Mouse (Mus musculus) heart, postnatal 0 days (tissue): ENCODE measurements around the gene Cyp2w1. TPM values are rescaled to one million over a fixed set of nuclear protein-coding genes. Genes with fewer than 3 reads are reported as not detected.
A peak's percentile ranks its signal among the peaks of the same experiment; 100 is the strongest.
"Not testable (repeated sequence)": the region's sequence is repeated elsewhere in the genome, so short reads cannot be mapped to it uniquely, and the experiment has no call there.

ENCODE experiments used
- ATAC-seq: fragments of 200-750 bp; cut with Nextera tagmentation; 2 replicates; pipeline ENCODE4 v1.8.0; 2017; ENCODE audit warnings: low read depth, moderate number of reproducible peaks, moderate library complexity; ENCODE audit not compliant: insufficient read depth
- DNase-seq: peaks from one replicate; pipeline ENCODE4 v3.0.0-alpha.2; 2016; ENCODE audit warnings: low spot score
- H3K27ac ChIP-seq: fragments of 300-500 bp; sonication (generic); 2 replicates; pipeline ENCODE4 v1.5.1; 2014; ENCODE audit warnings: low read depth, mild to moderate bottlenecking
- H3K27me3 ChIP-seq: fragments of 300-500 bp; sonication (generic); 2 replicates; pipeline ENCODE4 v1.6.1; 2014; ENCODE audit warnings: low read length, mixed read lengths; ENCODE audit not compliant: control insufficient read depth, insufficient read depth
- H3K36me3 ChIP-seq: fragments of 300-500 bp; sonication (generic); replicated peaks from 2 replicates; pipeline ENCODE4 v1.6.1; 2014; ENCODE audit warnings: low read length, mixed read lengths; ENCODE audit not compliant: control insufficient read depth, insufficient read depth
- H3K4me1 ChIP-seq: fragments of 300-500 bp; sonication (generic); 2 replicates; pipeline ENCODE4 v1.6.1; 2014; ENCODE audit warnings: antibody characterized with exemption; ENCODE audit not compliant: control insufficient read depth, insufficient read depth
- H3K4me2 ChIP-seq: fragments of 300-500 bp; sonication (generic); 2 replicates; pipeline ENCODE4 v1.6.1; 2014; ENCODE audit warnings: low read depth, mild to moderate bottlenecking, low read length, moderate library complexity
- H3K4me3 ChIP-seq: fragments of 300-500 bp; sonication (generic); 2 replicates; pipeline ENCODE4 v1.5.1; 2014; ENCODE audit warnings: low read depth, low read length
- H3K9ac ChIP-seq: fragments of 300-500 bp; sonication (generic); replicated peaks from 2 replicates; pipeline ENCODE4 v1.6.1; 2014; ENCODE audit warnings: low read depth, low read length, mixed read lengths
- H3K9me3 ChIP-seq: fragments of 300-500 bp; sonication (generic); replicated peaks from 2 replicates; pipeline ENCODE4 v1.6.1; 2016; ENCODE audit warnings: low read length; ENCODE audit not compliant: control insufficient read depth
- CTCF ChIP-seq: IDR thresholded peaks from 2 replicates; pipeline ENCODE4 v1.5.1; 2016; ENCODE audit warnings: antibody characterized with exemption, control low read depth, low read depth
- EP300 ChIP-seq: IDR thresholded peaks from 2 replicates; pipeline ENCODE4 v1.6.1; 2016; ENCODE audit warnings: antibody characterized with exemption, low read depth
- WGBS: fragments of 180-500 bp; shearing (Covaris S2); extraction: QIAGEN DNeasy Blood & Tissue Kit; methylation state at CpG from one replicate; pipeline ENCODE4 v1.1.7; 2014; 5-methylcytosine and 5-hydroxymethylcytosine counted together
- polyA plus RNA-seq: library from polyadenylated mRNA; unstranded; fragments of >200 nt; fragmentation: Nextera tagmentation; extraction: Ambion mirVana; gene quantifications from 2 replicates; pipeline ENCODE4 v1.2.1, GENCODE M21; 2015
- total RNA-seq: library from RNA; depleted of rRNA; stranded (reverse); fragments of >200 nt; gene quantifications from 2 replicates; pipeline ENCODE4 v1.2.3, GENCODE M21; 2014; ENCODE audit warnings: low replicate concordance

The Cyp2w1 gene
- total and polyA plus RNA-seq, 2 experiments from 2014 or later = not detected

- DNase-seq (no peak), ATAC-seq (peak; percentile 11; the same call in 1 of the 2 replicates)
- no peaks in the 10 kb centered on the region for H3K27me3 ChIP-seq
- TF ChIP-seq EP300 (peak; percentile 82), CTCF (no peak)
- H3K9ac ChIP-seq = no peak overlapping the region
- peak overlapping the region; percentile 85 for H3K27ac ChIP-seq
- H3K9me3 ChIP-seq = no peaks in the 10 kb centered on the region
- peaks cover 11% of the 10 kb centered on the region for H3K36me3 ChIP-seq
- no peak overlapping the region for H3K4me2 ChIP-seq
- WGBS = 62% methylated on average over 4 of the region's 4 CpGs
- no peak overlapping the region for H3K4me3 ChIP-seq
- peaks cover 73% of the 10 kb centered on the region for H3K4me1 ChIP-seq
Observed at GRCm38 (mm10) chr5:139388195-139388570, 35.8 kb downstream of the Cyp2w1 start.

- peak overlapping the region; percentile 12; the same call in 1 of the 2 replicates for H3K9ac ChIP-seq
- DNase-seq = no peak
- peaks cover 65% of the 10 kb centered on the region for H3K4me1 ChIP-seq
- WGBS = 67% methylated on average over 17 of the region's 17 CpGs
- peaks cover 19% of the 10 kb centered on the region for H3K36me3 ChIP-seq
- H3K27me3 ChIP-seq = no peaks in the 10 kb centered on the region
- H3K9me3 ChIP-seq = no peaks in the 10 kb centered on the region
- no peak overlapping the region for H3K4me2 ChIP-seq
- TF ChIP-seq CTCF (no peak), EP300 (no peak)
- H3K4me3 ChIP-seq = no peak overlapping the region
- ATAC-seq = no peak
- H3K27ac ChIP-seq = peak overlapping the region; percentile 85
Observed at GRCm38 (mm10) chr5:139388694-139389675, 36.6 kb downstream of the Cyp2w1 start.

- DNase-seq (peak; percentile 42), ATAC-seq (peak; percentile 31; the same call in 1 of the 2 replicates)
- Histone ChIP-seq H3K9me3 (no peaks in the 10 kb centered on the region), H3K27me3 (no peaks in the 10 kb centered on the region), H3K4me2 (no peak overlapping the region), H3K4me1 (peaks cover 58% of the 10 kb centered on the region), H3K4me3 (no peak overlapping the region), H3K36me3 (peaks cover 25% of the 10 kb centered on the region), H3K27ac (peak overlapping the region; percentile 85), H3K9ac (peak overlapping the region; percentile 12; the same call in 1 of the 2 replicates)
- TF ChIP-seq EP300 (no peak), CTCF (no peak)
- 21% methylated on average over 6 of the region's 6 CpGs for WGBS
Observed at GRCm38 (mm10) chr5:139389676-139390061, 37.3 kb downstream of the Cyp2w1 start.

- H3K4me2 ChIP-seq, H3K4me3 ChIP-seq, ATAC-seq, H3K27me3 ChIP-seq, DNase-seq, H3K9me3 ChIP-seq: not testable (repeated sequence)
- Histone ChIP-seq H3K4me1 (peaks cover 50% of the 10 kb centered on the region), H3K27ac (peak overlapping the region; percentile 85), H3K36me3 (peaks cover 25% of the 10 kb centered on the region), H3K9ac (peak overlapping the region; percentile 20; the same call in 1 of the 2 replicates)
- WGBS = 57% methylated on average over 5 of the region's 5 CpGs
Observed at GRCm38 (mm10) chr5:139390324-139391119, 38.1 kb downstream of the Cyp2w1 start.

GRCm38 (mm10) chr5:139391309-139391990 is 39.0 kb downstream of the Cyp2w1 start:
- peaks cover 28% of the 10 kb centered on the region for H3K36me3 ChIP-seq
- DNase-seq (no peak), ATAC-seq (no peak)
- no peak for TF ChIP-seq EP300
- TF ChIP-seq CTCF = no peak
- peak overlapping the region; percentile 20; the same call in 1 of the 2 replicates for H3K9ac ChIP-seq
- H3K4me3 ChIP-seq = no peak overlapping the region
- no peaks in the 10 kb centered on the region for H3K27me3 ChIP-seq
- H3K9me3 ChIP-seq = no peaks in the 10 kb centered on the region
- H3K4me1 ChIP-seq = peaks cover 42% of the 10 kb centered on the region
- H3K4me2 ChIP-seq = no peak overlapping the region; the same call in 1 of the 2 replicates
- H3K27ac ChIP-seq = peak overlapping the region; percentile 63
- WGBS = 57% methylated on average over 10 of the region's 11 CpGs
